Mouse (Mus musculus) fat pad, adult 2 months (tissue): ENCODE results near the gene Prrg4.
"Not testable (repeated sequence)": the region's sequence is repeated elsewhere in the genome, so short reads cannot be mapped to it uniquely, and the experiment has no call there.

ENCODE experiments used
- DNase-seq: peaks from one replicate; pipeline ENCODE4 v3.0.0-alpha.2; 2011; ENCODE audit warnings: low read depth, low spot score; ENCODE audit errors: extremely low read depth

Gene Prrg4

GRCm38 (mm10) chr2:104842559-104842958 is 7.1 kb downstream of the Prrg4 start:
- DNase-seq, result no peak

DNA sequence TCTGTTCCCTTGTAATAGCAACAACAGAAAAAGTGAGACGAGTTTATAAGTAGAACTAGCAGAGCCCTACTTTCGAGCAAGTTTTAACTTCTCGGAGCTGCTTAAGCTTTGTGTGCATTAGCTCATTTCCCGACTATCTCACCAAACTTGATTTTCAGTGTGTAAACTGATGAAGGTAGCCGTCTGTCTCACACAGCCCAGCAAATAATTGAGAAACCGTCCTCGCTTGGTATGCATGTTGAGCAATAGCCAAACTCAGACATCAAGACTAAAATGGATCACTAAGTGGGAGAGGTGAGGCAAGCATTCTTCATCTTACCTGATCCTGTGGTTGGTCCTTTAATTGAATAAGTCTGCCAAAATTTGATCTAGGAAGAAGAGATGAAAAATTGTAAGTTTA is 7.9 kb downstream of the Prrg4 start:
- DNase-seq, result no peak

GRCm38 (mm10) chr2:104840974-104841373 is 8.7 kb downstream of the Prrg4 start:
- DNase-seq, result no peak

- DNase-seq, result no peak
Measured at GRCm38 (mm10) chr2:104832486-104832885, 17.2 kb downstream of the Prrg4 start.

DNA sequence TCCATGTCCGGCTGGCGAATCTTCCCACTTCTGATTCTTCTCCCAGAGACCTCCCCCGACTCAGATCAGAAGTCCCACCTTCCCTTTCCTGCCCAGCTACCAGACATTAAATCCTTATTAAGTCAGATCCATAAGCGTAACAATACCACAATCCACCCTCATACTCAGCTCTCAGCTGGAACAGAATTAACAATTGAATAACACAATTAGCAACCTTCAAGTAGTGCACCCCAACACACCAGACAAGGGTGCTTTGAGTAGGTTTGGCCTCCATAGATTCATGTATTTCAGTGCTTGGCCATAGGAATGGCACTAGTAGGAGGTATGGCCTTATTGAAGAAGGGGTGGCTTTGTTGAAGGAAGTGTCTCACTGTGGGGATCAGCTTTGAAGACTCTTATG is 23.5 kb downstream of the Prrg4 start:
- DNase-seq, result no peak

DNA sequence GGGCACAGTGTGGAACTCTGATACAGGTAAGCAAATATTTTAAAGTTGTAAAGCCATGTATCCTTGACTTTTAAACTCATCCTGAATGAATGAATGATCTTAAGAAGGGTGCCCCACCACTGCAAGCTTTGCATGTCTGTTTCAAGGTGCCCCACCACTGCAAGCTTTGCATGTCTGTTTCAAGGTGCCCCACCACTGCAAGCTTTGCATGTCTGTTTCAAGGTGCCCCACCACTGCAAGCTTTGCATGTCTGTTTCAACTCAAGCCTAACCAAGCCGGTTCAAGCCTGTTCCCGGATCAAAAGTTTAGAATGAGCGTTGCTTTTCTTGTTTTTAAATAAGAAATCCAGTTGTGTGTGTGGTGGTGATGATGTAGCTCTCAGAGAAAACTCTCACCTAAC is 30.9 kb downstream of the Prrg4 start:
- DNase-seq, result not testable (repeated sequence)

GRCm38 (mm10) chr2:104817555-104818330 is 31.9 kb downstream of the Prrg4 start:
- no peak for DNase-seq

- no peak for DNase-seq
Measured at GRCm38 (mm10) chr2:104816866-104817439, 32.7 kb downstream of the Prrg4 start.

GRCm38 (mm10) chr2:104816371-104816827 is 33.3 kb downstream of the Prrg4 start, which contains the start of gene Qser1:
Qser1 (minus strand) TSS chr2:104816760.
- DNase-seq, result no peak

DNA sequence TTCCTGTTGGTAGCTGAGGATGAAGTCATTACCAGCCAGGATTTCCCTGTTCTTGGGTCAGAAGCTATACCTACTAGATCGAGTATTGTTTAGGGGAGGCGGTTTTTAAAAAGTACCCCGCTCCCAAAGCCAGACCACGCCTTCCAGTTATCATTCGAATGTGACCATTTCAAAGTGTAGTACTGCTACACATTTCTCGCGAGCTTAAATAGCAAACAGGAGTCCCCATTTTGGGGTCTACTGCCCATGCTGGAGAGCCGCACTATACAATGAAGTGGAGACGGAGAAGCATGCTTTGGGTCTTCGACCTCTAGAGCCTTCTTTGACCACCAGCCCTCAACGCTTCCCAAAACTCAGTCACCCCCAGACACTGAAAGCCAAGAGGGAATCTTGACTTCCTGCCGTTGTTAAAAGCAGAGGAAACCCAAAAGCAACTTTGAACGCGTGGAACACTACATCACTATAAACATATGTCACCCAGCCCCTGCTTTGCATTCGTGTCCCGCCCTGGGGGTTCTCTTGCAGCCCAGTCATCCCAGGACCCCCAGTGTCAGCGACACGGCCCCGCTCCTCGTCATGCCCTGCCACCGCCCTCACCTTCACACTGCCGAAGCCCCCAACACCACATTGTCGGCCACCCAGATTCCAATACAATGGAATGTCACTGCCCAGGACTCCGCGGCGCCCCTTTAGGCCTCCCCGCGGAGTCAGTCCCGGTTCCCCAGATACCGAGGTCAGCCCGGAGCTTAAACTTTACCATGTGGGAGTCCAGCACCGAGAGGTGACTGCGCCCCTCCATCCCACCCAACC is 33.9 kb downstream of the Prrg4 start:
- no peak for DNase-seq

DNA sequence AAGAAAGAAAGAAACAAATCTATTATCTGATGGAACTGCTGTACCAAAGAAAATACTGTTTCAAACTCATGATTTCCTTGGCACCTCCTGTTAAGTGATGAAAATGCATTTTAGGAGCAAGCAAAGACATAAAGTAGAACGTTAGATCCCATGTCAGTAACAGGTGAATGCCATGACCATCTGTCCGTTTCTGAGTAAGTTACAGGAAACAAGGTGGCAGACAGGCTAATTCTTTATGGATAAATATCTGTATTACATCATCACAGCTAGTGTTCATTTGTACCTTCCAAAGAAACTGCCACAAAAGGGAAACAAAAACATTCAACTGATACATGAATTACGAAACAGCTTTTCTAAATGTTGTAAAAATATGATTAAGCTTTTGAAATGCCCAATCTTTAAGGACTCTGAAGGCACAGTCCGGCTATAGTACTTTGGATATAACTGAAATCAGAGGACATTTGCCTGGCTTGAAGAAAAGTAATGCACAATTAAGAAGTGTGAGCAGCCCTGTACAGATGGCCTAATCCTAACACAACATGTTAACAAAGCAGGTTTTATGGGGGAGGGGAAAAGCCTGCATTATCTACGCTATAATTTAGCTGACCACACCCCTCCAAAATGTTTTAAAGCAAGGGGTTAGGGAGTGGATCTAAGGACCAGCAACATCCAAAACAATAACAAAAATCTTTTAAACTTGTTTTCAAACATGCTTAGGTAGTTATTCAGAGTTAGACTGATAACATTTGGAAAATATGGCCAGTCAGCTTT is 35.3 kb downstream of the Prrg4 start:
- no peak for DNase-seq

- DNase-seq, result no peak
Measured at GRCm38 (mm10) chr2:104805435-104805834, 44.2 kb downstream of the Prrg4 start.
